Mouse (Mus musculus) CD8-positive naive resting alpha-beta T cell, adult 2 months (primary cell): ENCODE measurements around the gene Pik3r4.
A peak's percentile ranks its signal among the peaks of the same experiment; 100 is the strongest.
"Not testable (repeated sequence)": the region's sequence is repeated elsewhere in the genome, so short reads cannot be mapped to it uniquely, and the experiment has no call there.

Source experiments
- DNase-seq, 2 experiments: peaks; one replicate each; pipeline ENCODE4 v3.0.0; 2022; ENCODE audit warnings: low read depth in 2 of 2, low spot score in 2 of 2

Pik3r4 gene

DNA sequence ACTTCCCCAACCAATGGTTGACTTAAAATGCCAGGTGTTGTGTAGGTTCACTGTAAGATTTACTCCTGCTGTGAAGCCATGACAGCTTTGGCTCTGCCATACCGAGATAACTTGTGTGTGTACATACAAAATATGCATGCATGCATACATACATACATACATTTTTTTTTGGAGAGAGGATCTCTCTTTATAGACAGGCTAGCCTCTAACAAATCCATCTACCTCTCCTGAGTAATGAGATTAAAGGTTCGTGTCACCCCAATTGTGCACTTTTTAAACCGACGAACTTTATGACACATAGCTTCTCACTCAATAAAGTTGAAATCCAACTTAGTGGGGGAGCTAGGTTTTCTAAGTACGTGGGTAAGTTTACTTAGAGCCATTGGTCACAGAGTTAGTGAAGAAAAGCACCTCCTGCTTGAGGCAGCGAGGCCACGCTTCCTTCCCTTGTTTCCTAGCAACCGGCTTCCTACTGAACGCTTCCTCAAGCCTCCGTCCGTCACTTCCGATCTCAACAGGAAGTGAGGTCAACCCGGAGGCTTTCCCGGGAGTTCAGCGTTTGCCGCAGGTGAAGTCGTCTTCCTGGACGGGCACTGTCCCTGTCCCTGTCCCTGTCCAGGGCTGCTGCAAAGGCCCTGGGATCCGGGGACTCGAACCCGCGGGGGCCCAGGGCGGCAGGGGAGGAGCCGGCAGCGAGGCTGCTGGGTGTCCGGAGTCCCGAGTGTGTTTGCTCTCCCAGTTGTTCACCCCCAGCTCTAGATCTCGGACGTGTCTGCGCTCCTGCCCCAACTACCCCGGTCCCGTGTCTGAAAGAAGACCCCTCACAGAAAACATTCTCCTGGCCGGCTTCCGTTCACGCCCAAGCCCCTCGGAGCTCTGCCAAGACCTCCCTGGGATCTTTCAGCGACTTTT lies at the start of gene Pik3r4:
Gene Pik3r4, plus strand, starts transcription at position 519 of the 912 bp plus-strand sequence.
- peak; percentile 59 to 68 for DNase-seq

DNA sequence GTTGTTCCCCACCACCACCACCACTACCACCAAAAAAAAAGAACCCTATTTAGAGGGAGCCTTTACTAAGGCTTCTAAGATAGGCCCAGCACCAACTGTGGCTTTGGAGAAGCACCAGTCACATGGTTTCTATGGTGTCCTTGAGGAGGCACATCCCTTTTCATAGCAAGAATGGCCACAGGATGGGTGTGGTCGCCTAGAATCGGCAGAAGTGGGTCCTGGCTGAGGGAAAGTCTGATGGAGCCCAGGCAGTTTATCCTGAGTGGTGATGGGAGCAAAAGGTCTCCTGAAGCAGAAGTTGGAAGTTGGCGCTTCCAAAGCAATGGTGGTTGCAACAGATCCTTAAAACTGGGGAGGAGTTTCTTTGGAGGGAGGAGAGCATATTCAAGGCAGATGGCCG lies 43.9 kb upstream of the Pik3r4 start:
- no peak for DNase-seq

DNA sequence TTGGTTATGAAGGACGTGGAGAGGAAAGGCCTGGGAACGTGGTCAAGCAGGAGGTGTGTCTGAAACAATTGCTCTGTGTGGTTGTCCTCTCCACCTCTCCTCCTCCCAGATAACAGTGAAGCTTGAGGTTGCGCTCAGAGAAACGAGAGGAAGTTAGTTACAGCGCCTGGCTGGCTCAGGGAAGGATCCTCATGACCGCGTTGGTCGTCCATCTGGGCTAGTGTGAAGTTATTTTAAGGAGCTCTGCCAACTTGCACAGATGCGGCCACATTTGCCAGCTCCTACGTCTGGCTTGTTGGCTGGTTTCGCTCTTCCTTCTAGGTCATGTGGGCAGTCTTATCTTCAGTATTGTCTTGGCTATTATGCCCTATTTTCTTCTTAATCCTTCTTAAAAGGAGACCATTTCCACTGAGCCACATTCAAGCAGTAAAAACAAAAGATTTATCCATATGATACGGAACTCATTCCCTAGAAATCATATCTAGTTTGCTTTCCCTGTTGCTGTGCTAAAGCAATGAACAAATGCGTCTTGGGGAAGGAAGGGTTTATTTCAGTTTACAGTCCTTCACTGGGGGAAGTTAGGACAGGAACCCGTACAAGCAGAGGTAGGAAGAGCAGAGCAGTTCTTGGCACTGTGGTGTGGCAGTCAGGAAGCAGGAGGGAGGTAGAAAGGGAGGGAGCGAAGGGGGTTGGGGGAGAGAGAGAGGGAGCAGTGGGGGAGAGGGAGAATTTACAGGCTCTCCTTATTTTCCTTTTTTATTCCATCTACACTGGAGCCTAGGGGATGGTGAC lies 30.6 kb upstream of the Pik3r4 start:
- DNase-seq = no peak

GRCm38 (mm10) chr9:105612919-105613318 lies 29.9 kb upstream of the Pik3r4 start:
- no peak for DNase-seq

GRCm38 (mm10) chr9:105615952-105616351 lies 26.8 kb upstream of the Pik3r4 start:
- no peak for DNase-seq

GRCm38 (mm10) chr9:105617274-105617673 lies 25.5 kb upstream of the Pik3r4 start:
- DNase-seq = not testable (repeated sequence)

DNA sequence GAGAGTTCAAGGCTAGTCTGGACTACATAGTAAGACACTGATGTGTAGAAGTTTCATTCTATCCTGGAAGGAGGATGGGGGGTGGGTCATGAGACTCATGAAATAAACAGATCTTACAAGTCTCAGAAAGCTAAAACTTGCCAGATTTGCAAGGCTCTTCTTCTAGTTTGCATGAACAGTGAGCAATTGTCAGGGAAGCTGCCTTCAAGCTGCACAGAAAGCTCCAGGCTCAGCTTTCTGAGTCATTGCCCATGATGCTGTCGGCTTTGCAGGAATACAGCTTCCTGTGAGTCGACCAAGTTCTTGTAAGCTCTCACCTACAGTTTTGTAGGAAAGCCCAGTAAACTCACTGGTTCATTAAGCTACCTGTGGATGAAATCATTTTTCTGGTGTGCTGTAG lies 8.8 kb upstream of the Pik3r4 start:
- no peak for DNase-seq

DNA sequence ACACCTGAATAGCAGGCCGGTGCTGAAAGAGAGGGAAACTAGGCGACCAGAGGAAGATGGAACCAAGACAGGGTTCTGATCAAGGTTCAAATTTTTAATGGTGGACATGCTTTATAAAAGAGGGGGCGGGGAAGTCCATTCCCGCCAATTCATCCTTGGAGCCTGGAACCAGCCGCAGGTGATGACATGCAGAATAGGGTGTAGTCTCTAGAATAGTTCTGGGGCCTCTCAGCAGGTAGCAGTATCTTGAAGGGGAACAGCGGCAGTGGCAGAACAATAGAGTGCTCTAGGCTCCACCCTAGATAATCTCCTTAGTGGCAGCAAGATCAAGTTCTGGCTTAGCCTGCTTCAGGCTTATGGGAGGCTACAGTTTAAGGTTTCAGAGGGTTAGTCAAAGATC lies 1.4 kb upstream of the Pik3r4 start:
- DNase-seq = not testable (repeated sequence)

- DNase-seq = no peak
Measured at GRCm38 (mm10) chr9:105656189-105656588, 13.4 kb downstream of the Pik3r4 start.

DNA sequence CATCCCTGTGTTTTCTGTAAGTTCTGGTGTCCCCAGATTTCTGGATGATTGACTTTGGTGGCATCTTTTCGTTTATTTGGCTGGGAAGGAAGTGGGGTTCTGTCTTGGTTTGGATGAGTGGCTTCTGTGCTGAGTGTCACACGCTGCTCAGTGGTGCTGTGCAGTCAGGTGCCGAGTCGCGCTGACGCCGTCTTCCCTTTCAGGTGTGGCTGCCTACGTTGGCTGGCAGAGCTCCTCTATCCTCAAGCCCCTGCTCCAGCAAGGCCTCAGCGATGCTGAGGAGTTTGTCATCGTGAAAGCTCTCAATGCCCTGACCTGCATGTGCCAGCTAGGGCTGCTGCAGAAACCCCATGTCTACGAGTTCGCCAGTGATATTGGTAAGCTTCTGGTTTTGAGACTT lies 15.4 kb downstream of the Pik3r4 start:
- no peak for DNase-seq

DNA sequence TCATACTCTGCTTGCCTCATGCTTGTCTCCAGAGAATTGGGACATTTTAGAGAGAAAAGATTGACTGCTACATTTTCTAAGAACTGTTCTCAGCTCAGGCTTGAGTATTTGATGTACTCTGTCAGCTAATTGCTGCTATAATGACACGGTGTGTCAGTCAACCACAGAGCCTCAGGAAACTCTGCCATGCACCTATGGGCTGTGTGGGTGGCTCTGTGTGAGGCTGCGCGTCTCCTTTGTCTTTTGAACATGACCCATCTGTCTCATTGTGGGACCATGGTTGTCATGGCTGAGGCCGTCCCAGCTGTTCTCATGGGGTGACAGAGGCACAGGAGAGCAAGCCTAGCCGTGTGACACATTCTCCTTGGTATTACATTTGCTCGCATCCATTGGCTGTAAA lies 17.1 kb downstream of the Pik3r4 start:
- DNase-seq = no peak

DNA sequence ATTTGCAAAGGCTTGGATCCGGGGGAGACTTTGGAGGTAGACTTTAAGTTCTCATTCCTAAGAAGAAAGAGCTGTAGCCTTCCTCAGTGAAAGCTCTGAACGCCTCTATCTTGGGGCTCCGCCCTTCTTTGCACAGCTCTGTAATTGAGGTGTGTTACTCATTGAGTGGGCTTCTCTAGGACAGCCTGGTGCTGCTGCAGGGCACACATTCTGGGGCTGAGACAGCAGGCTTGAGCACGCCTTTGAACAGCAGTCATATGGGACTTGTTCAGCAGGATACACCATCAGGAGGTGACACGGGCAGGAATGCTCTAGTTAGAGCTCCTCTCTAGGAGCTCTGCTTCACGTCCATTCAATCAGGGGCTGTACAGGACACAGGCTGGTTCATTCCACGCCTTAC lies 22.5 kb downstream of the Pik3r4 start:
- DNase-seq = no peak

DNA sequence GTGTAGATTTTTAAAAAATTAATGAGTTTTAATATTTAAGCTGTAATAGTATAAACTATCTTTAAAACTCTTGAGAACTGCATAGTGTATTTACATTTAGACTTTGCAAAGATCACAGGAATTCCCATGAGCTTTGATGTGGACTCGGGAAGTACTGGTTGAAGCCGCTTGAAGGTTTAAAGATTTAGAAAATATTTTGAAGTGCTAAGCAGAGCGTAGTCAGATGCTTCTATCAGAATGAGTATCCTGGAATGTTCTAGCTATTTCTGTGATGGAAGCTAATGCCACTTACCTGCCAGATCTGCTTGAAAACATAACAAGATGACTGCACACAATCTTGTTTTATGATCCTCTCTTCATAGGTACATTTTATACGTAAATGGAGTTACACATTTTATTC lies 28.1 kb downstream of the Pik3r4 start:
- DNase-seq = no peak

- no peak for DNase-seq
Measured at GRCm38 (mm10) chr9:105672032-105672431, 29.3 kb downstream of the Pik3r4 start.

DNA sequence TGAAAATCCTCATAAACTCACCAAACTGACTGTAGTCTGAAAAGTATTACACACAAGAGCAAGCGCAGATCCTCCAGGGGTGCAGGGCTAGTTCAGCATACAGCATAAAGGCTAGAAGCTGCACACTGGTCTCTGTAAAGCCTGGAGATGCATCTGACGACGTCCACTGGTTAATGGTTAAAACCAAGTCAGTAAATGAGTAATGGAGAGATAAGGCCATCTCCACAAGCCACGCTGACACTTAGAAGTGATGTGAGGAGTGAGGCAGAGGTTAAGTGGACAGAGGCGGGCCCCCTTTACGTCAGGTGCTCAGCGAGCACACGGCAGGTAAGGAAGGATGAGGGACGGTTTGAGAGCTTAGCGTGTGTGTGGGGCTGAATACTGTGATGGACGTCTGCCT lies 33.2 kb downstream of the Pik3r4 start:
- DNase-seq = no peak

GRCm38 (mm10) chr9:105681386-105681785 lies 38.6 kb downstream of the Pik3r4 start:
- DNase-seq = no peak

DNA sequence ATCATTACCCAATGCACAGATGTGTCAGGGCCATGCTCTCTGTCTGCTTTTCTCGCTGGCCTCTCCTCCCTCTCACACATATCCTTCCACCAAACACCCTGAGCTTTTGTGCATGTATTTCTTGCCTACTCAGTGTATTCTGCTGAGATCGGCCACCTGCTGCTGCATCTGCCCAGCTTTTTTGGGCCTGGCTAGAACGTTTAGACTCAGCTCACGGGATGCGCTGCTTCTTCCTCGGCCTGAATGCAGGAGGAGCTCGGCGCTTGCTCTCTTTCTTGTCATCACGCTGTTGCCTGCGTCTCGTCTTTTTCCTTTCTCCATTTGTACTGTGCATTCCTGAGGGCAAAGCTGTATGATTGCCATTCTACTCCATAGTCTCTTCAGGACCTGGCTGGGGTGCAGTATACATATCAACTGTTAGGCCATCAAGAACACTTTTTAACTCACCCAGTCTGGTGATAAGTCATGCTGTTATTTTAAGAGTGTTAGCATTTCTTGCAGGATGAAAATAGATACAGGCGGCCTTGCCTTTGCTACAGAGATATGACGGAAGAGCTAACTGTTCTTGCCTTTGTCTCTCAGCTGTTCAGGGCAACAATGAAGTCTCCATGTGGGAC lies 41.9 kb downstream of the Pik3r4 start:
- DNase-seq = no peak

DNA sequence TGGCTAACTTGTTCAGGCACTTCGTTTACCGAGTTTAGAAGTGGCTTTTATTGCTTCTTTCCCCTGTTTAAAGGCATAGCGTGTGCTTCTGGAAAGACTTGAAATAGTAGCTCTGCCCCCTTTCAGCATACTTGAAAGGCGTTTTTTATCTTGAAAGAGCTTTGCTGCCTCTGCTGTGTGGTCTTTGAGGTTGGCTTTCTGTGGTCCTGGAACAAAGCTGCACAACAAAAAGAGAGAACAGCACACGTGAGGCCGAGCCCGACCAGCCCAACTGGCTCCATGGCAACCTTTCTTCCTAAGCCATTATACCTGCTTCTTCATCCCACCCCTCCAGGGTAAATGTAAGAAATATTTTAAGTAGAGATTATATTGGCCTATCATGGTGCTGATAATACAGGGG lies 46.7 kb downstream of the Pik3r4 start:
- DNase-seq = peak; percentile 23 to 37

DNA sequence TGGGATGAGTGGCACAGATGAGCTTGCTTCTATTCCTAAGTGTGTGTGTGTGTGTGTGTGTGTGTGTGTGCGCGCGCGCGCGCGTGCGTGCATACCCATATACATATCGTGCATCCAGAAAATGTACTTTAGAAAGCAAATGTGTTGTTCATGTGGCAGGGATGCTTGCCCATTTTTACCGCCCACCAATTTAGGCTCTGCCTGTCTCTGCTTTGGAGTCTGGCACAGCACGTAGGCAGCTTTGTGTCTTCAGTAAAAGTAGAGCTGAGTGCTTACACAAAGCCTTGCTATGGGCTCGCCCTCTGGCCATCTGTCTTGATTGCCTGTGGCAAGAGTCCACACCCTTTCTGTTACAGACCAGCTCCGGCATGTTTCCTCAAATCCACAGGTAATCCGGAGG lies 49.7 kb downstream of the Pik3r4 start:
- no peak for DNase-seq

- no peak for DNase-seq
Measured at GRCm38 (mm10) chr9:105693056-105693455, 50.3 kb downstream of the Pik3r4 start.

- peak in 1 of 2 experiments; percentile 8 for DNase-seq
Measured at GRCm38 (mm10) chr9:105693854-105694253, 51.1 kb downstream of the Pik3r4 start.
